Mouse (Mus musculus): Measurements from ENCODE around the gene Mettl7a3. TPM values are rescaled to one million over a fixed set of nuclear protein-coding genes. Genes with fewer than 3 reads are reported as not detected.
"Not testable (repeated sequence)": the region's sequence is repeated elsewhere in the genome, so short reads cannot be mapped to it uniquely, and the experiment has no call there.

Mettl7a3 gene
- total and polyA plus RNA-seq, 2 experiments from 2014 or later = not detected

DNA sequence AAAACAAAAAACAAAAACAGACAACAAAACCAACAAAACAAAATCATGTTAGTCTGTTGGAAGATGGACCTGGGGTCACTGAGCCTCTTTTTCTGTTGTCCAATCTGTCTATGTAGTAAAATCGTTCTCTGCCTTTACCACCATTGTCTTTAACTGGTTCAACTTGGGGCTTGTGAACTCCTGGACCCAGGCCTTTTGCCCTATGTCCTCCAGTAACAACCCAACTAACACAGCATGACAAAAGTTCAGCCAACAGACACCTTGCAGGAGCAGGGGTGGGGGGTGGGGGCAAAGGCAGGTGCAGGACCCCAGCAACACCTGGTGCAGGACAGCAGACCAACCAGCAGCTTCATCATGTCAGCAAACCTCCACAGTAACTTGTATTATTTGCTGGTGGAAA lies 14.8 kb upstream of the Mettl7a3 start:
- Histone ChIP-seq H3K27ac (ENCODE audit: low read depth, low read length) (no peak overlapping the region), H3K27me3 (ENCODE audit: insufficient read depth, low read length) (no peaks in the 10 kb centered on the region), H3K4me2 (ENCODE audit: low read depth) (no peak overlapping the region), H3K36me3 (ENCODE audit: insufficient read depth) (no peaks in the 10 kb centered on the region), H3K9ac (no peak overlapping the region), H3K4me1 (ENCODE audit: insufficient read depth) (no peaks in the 10 kb centered on the region), H3K4me3 (ENCODE audit: low read depth, low read length) (no peak overlapping the region), H3K9me3 (ENCODE audit: low read length) (no peaks in the 10 kb centered on the region)
- TF ChIP-seq CTCF (IDR thresholded peaks at IDR 0.05; ENCODE audit: low read depth) = no peak
- DNase-seq (no peak), ATAC-seq (no peak)
- 73% methylated on average over 1 of the region's 1 CpGs for WGBS

DNA sequence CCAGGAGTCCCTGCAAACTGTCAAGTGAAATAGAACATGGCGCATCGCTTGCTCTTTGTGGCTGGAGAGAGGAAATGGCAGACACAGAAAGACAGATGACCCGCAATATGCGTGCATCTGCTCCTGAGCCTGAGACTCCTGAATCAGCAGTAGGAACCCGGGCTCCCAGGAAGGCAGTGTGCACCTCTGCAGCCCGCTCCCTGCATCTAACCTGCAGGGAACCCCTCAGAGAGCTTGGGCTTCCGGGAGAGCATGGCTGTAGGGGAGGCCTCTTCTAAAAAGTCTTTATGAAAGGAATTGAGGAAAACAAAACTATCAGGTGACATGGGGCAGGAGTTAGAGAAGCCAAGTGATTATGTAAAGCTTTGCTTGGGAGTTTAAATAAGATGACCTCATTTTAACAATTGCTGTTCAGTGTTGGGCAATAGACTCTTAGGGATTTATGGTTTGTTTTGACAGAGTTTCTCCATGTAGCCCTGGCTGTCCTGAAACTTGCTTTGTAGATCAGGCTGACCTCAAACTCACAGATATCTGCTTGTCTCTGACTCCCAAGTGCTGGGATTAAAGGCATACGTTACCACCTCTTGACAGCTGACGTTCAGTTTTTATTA lies 14.3 kb upstream of the Mettl7a3 start:
- Histone ChIP-seq H3K27me3 (ENCODE audit: insufficient read depth, low read length) (no peaks in the 10 kb centered on the region), H3K27ac (ENCODE audit: low read depth, low read length) (no peak overlapping the region), H3K9ac (no peak overlapping the region), H3K9me3 (ENCODE audit: low read length) (no peaks in the 10 kb centered on the region), H3K4me2 (ENCODE audit: low read depth) (no peak overlapping the region), H3K4me1 (ENCODE audit: insufficient read depth) (no peaks in the 10 kb centered on the region), H3K36me3 (ENCODE audit: insufficient read depth) (no peaks in the 10 kb centered on the region), H3K4me3 (ENCODE audit: low read depth, low read length) (no peak overlapping the region)
- no peak for ATAC-seq
- 73% methylated on average over 9 of the region's 9 CpGs for WGBS
- TF ChIP-seq CTCF (IDR thresholded peaks at IDR 0.05; ENCODE audit: low read depth) = no peak
- DNase-seq = no peak

DNA sequence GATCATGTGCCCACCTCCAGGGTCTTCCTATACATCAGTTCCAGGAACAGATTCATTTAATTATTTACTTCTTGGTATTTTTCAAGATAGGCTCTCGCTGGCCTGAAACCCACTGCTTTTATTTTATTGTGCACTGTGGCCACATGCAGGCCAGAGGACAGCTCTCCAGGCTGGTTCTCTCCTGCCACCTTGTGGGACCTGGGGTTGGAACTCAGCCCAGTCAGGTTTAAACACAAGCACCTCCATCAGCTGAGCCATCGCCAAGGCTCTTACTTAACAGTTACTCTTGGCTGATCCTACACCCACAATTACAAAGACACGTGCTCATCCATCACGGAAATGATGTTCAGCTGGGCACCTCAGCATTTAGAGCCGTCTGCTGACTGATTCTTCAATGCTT lies 13.6 kb upstream of the Mettl7a3 start:
- no peaks in the 10 kb centered on the region for H3K27me3 ChIP-seq (ENCODE audit: insufficient read depth, low read length)
- TF ChIP-seq CTCF (IDR thresholded peaks at IDR 0.05; ENCODE audit: low read depth) = 0 out of 2 replicates have a peak, but pooled peaks have one; percentile 11
- no peak for DNase-seq
- H3K9me3 ChIP-seq (ENCODE audit: low read length) = no peaks in the 10 kb centered on the region
- ATAC-seq = no peak
- H3K4me2 ChIP-seq (ENCODE audit: low read depth) = no peak overlapping the region
- no peak overlapping the region for H3K4me3 ChIP-seq (ENCODE audit: low read depth, low read length)
- no peak overlapping the region for H3K9ac ChIP-seq
- no peaks in the 10 kb centered on the region for H3K36me3 ChIP-seq (ENCODE audit: insufficient read depth)
- no peak overlapping the region for H3K27ac ChIP-seq (ENCODE audit: low read depth, low read length)
- WGBS = 59% methylated on average over 5 of the region's 5 CpGs
- H3K4me1 ChIP-seq (ENCODE audit: insufficient read depth) = no peaks in the 10 kb centered on the region

DNA sequence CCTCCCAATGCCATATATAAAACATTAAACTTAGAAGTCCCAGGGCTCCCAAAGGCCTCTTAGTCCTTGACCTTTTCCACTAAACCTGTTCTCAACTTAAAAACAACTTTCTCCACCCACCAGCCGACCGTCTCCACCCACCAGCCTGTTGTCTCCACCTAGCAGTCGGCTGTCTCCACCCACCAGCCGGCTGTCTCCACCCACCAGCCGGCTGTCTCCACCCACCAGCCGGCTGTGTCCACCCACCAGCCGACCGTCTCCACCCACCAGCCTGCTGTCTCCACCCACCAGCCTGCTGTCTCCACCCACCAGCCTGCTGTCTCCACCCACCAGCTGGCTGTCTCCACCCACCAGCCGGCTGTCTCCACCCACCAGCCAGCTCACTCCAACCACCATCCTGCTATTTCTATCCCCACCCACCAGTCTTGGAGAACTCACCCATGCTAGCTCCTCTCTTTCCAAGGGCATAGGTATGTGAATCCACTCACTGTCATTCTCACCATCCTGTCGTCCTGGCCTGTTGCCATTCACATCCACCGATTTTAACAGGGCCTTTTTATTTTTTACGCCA lies 10.6 kb upstream of the Mettl7a3 start:
- H3K27me3 ChIP-seq (ENCODE audit: insufficient read depth, low read length) = no peaks in the 10 kb centered on the region
- no peak for TF ChIP-seq CTCF (IDR thresholded peaks at IDR 0.05; ENCODE audit: low read depth)
- H3K4me2 ChIP-seq (ENCODE audit: low read depth) = no peak overlapping the region
- ATAC-seq = no peak
- H3K9me3 ChIP-seq (ENCODE audit: low read length) = no peaks in the 10 kb centered on the region
- H3K9ac ChIP-seq = no peak overlapping the region
- DNase-seq = no peak
- no peak overlapping the region for H3K4me3 ChIP-seq (ENCODE audit: low read depth, low read length)
- H3K4me1 ChIP-seq (ENCODE audit: insufficient read depth) = no peaks in the 10 kb centered on the region
- 71% methylated on average over 12 of the region's 12 CpGs for WGBS
- no peak overlapping the region for H3K27ac ChIP-seq (ENCODE audit: low read depth, low read length)
- no peaks in the 10 kb centered on the region for H3K36me3 ChIP-seq (ENCODE audit: insufficient read depth)

DNA sequence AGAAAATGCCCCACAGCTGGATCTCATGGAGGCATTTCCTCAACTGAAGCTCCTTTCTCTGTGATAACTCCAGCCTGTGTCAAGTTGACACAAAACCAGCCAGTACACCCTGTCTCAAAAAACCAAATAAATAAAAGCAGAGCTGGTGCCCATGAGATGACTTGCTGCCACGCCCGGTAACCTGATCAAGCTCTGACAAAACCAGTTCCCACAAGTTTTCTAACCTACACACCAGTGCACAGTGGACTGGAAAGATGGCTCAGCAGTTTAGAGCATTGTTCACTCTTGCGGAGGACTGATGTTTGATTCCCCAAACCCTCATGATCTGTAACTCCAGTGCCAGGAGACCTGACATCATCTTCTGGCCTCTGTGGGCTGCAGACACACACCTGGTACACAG lies 9.5 kb upstream of the Mettl7a3 start:
- no peak for DNase-seq
- no peak overlapping the region for H3K4me3 ChIP-seq (ENCODE audit: low read depth, low read length)
- 90% methylated on average over 3 of the region's 3 CpGs for WGBS
- H3K27me3 ChIP-seq (ENCODE audit: insufficient read depth, low read length) = no peaks in the 10 kb centered on the region
- no peaks in the 10 kb centered on the region for H3K4me1 ChIP-seq (ENCODE audit: insufficient read depth)
- no peak overlapping the region for H3K9ac ChIP-seq
- H3K9me3 ChIP-seq (ENCODE audit: low read length) = no peaks in the 10 kb centered on the region
- H3K27ac ChIP-seq (ENCODE audit: low read depth, low read length) = no peak overlapping the region
- no peak for TF ChIP-seq CTCF (IDR thresholded peaks at IDR 0.05; ENCODE audit: low read depth)
- no peak for ATAC-seq
- no peaks in the 10 kb centered on the region for H3K36me3 ChIP-seq (ENCODE audit: insufficient read depth)
- H3K4me2 ChIP-seq (ENCODE audit: low read depth) = no peak overlapping the region

DNA sequence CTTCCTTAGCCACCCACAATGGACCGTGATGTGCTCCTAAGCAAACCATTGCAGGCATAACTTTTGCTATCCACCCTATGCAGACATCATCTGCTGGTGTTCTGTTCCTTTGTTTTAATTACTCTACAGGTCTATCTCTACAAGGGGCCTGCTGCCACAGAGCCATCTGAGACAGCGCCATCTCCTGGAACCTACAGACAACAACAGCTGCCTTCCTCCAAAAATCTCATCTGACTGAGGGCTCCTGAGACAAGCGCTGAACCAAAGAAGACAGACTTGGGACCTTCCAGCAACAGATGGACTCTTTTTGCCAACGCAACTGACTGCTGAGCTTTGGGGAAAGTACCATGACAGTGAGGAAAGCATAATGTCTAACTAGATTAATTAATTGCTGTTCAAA lies 6.6 kb upstream of the Mettl7a3 start:
- H3K9me3 ChIP-seq (ENCODE audit: low read length); H3K4me3 ChIP-seq (ENCODE audit: low read depth, low read length); DNase-seq; ATAC-seq; H3K27ac ChIP-seq (ENCODE audit: low read depth, low read length); H3K9ac ChIP-seq; H3K27me3 ChIP-seq (ENCODE audit: insufficient read depth, low read length); H3K36me3 ChIP-seq (ENCODE audit: insufficient read depth); H3K4me1 ChIP-seq (ENCODE audit: insufficient read depth); H3K4me2 ChIP-seq (ENCODE audit: low read depth): not testable (repeated sequence)
- WGBS = 62% methylated on average over 3 of the region's 4 CpGs

DNA sequence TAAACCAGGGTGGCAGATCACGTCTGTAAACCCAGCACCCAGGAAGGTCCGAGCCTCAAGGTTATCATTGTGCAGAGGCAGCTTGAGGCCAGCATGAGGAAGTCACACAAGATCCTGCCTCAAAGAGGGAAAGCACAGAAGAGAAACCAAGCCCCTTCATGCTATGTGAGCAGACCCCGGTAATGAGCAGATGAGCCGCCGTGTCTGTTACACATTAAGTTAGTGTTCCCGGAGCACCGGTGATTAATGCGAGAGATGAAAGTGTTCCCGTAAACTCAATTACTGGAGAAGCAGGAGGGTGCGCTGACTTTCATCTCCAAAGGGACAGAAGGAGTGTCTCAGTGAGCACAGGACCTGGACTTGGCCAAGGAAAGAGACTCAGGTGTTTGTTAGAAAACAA lies 5.4 kb upstream of the Mettl7a3 start:
- 52% methylated on average over 10 of the region's 10 CpGs for WGBS
- not testable (repeated sequence) for H3K4me1 ChIP-seq (ENCODE audit: insufficient read depth); ATAC-seq; H3K9ac ChIP-seq; H3K4me3 ChIP-seq (ENCODE audit: low read depth, low read length); H3K27ac ChIP-seq (ENCODE audit: low read depth, low read length); H3K4me2 ChIP-seq (ENCODE audit: low read depth); DNase-seq; H3K36me3 ChIP-seq (ENCODE audit: insufficient read depth); H3K27me3 ChIP-seq (ENCODE audit: insufficient read depth, low read length); H3K9me3 ChIP-seq (ENCODE audit: low read length)

Measured in forebrain, postnatal 0 days (tissue).